Mouse (Mus musculus) bone marrow, adult 2 months (tissue): ENCODE data around the gene Zfand3.

Experiments
- CTCF ChIP-seq: fragments of 200-500 bp; IDR thresholded peaks from 2 replicates; pipeline ENCODE4 v1.5.1; 2011; ENCODE audit warnings: low read length, control low read depth; ENCODE audit not compliant: control insufficient read depth, insufficient read depth
- POLR2A ChIP-seq: fragments of 200-500 bp; IDR thresholded peaks from 2 replicates; pipeline ENCODE4 v1.6.1; 2011; ENCODE audit warnings: low read depth, mild to moderate bottlenecking, control low read depth, low read length, borderline replicate concordance; ENCODE audit not compliant: control insufficient read depth

DNA sequence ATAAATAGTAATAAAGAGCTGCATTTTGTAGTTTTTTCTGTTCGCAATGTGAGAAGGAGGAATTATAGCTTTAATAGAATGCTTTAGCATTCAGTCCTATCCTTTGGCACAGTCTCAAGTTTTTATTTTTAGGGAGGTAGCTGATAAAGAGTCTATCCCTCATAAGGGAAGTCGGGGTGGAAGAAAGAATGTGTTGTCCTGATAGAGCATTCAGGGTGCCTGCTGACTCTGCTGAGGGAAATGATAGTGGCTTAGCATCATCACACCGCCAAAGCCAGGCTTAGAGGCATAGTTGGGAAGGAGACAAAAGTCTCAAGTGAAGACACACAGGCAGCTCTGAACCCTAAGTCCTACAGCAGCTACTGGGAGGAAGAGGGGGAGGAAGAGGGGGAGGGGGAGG lies 85.9 kb downstream of the Zfand3 start:
- TF ChIP-seq CTCF (no peak), POLR2A (no peak)
